Mouse (Mus musculus): Measurements from ENCODE around the gene Lrrc66.

GRCm38 (mm10) chr5:73585212-73586115, 46.9 kb downstream of the Lrrc66 start:
- TF ChIP-seq CEBPB (IDR thresholded peaks at IDR 0.05; ENCODE audit: low read depth) (no peak), CTCF (IDR thresholded peaks at IDR 0.05; ENCODE audit: control insufficient read depth, insufficient read depth, insufficient read length) (no peak), MYOG (IDR thresholded peaks at IDR 0.05; ENCODE audit: control insufficient read depth, extremely low read depth, insufficient read length) (no peak), MYOD1 (IDR thresholded peaks at IDR 0.05; ENCODE audit: control insufficient read depth, insufficient read length, low read depth) (no peak), USF1 (IDR thresholded peaks at IDR 0.05; ENCODE audit: low read depth) (no peak), FOSL1 (IDR thresholded peaks at IDR 0.05; ENCODE audit: insufficient read depth, low read length, poor library complexity, severe bottlenecking) (no peak), MAX (IDR thresholded peaks at IDR 0.05) (no peak)
